Mouse (Mus musculus) ES-E14 (cell line): ENCODE measurements around the gene Nfe2l1. TPM values are rescaled to one million over a fixed set of nuclear protein-coding genes. Genes with fewer than 3 reads are reported as not detected.

ENCODE experiments used
- DNase-seq: peaks from one replicate; pipeline ENCODE4 v3.0.0-alpha.2; 2013; ENCODE audit warnings: low read depth, low spot score
- H3K27ac ChIP-seq: 2 replicates; pipeline ENCODE4 v1.5.1; 2012; ENCODE audit warnings: low read depth, mild to moderate bottlenecking, low read length, moderate library complexity, mixed read lengths; ENCODE audit not compliant: poor library complexity, insufficient read depth, severe bottlenecking
- H3K36me3 ChIP-seq: 2 replicates; pipeline ENCODE4 v1.6.1; 2012; ENCODE audit warnings: mild to moderate bottlenecking, low read length, moderate library complexity, mixed read lengths; ENCODE audit not compliant: control insufficient read depth, poor library complexity, insufficient read depth, severe bottlenecking
- H3K4me1 ChIP-seq, 2 experiments: fragments of 150-350 bp in 1 of 2; sonication (generic) in 1 of 2; 2 replicates each; pipeline ENCODE4 v1.6.1; 2012; ENCODE audit warnings: low read length in 2 of 2, mild to moderate bottlenecking in 1 of 2, mixed read lengths in 1 of 2; ENCODE audit not compliant: control insufficient read depth in 2 of 2, insufficient read depth in 2 of 2, poor library complexity in 1 of 2
- H3K4me3 ChIP-seq, 2 experiments: fragments of 150-350 bp in 1 of 2; sonication (generic) in 1 of 2; 2 replicates each; pipeline ENCODE4 v1.5.1; 2012; ENCODE audit warnings: low read length in 2 of 2, low read depth in 1 of 2, mild to moderate bottlenecking in 1 of 2, mixed read lengths in 1 of 2; ENCODE audit not compliant: insufficient read depth in 1 of 2, poor library complexity in 1 of 2, severe bottlenecking in 1 of 2
- H3K9ac ChIP-seq: 2 replicates; pipeline ENCODE4 v1.6.1; 2012; ENCODE audit warnings: low read depth, mild to moderate bottlenecking, low read length, mixed read lengths; ENCODE audit not compliant: poor library complexity, insufficient read depth, severe bottlenecking
- H3K9me3 ChIP-seq: fragments of 150-350 bp; sonication (generic); 2 replicates; pipeline ENCODE4 v1.6.1; 2012; ENCODE audit warnings: low read depth, mild to moderate bottlenecking, low read length; ENCODE audit not compliant: control insufficient read depth, insufficient read depth
- CHD2 ChIP-seq: IDR thresholded peaks from 2 replicates; pipeline ENCODE4 v1.6.1; 2014; ENCODE audit warnings: mild to moderate bottlenecking, low read depth, low read length, inconsistent platforms
- HCFC1 ChIP-seq: IDR thresholded peaks from 2 replicates; pipeline ENCODE4 v1.6.1; 2012; ENCODE audit warnings: low read length, inconsistent platforms, borderline replicate concordance; ENCODE audit not compliant: insufficient read depth
- MAFK ChIP-seq: IDR thresholded peaks from 2 replicates; pipeline ENCODE4 v1.6.1; 2014; ENCODE audit warnings: mild to moderate bottlenecking, low read depth, low read length, inconsistent platforms; ENCODE audit not compliant: insufficient read depth
- ZC3H11A ChIP-seq: IDR thresholded peaks from 2 replicates; pipeline ENCODE4 v1.6.1; 2012; ENCODE audit warnings: low read depth, mild to moderate bottlenecking, inconsistent platforms, low read length, borderline replicate concordance
- ZNF384 ChIP-seq: IDR thresholded peaks from 2 replicates; pipeline ENCODE4 v1.6.1; 2012; ENCODE audit warnings: low read depth, low read length, inconsistent platforms
- in situ Hi-C, 2 experiments: fragments of 600-800 bp; cut with MboI; formaldehyde crosslinking; loops; one replicate each; pipeline ENCODE4 v1.15.1; 2025; ENCODE audit warnings: low sequenced_read_pairs in 2 of 2, inconsistent platforms in 1 of 2; ENCODE audit not compliant: unreplicated experiment in 2 of 2
- total RNA-seq: library from RNA; depleted of rRNA; stranded (reverse); fragments of 300-350 nt; gene quantifications from 2 replicates; pipeline ENCODE4 v1.2.3, GENCODE M21; 2012; rRNA removed

The Nfe2l1 gene
- total RNA-seq, 1 experiment = 166 TPM

DNA sequence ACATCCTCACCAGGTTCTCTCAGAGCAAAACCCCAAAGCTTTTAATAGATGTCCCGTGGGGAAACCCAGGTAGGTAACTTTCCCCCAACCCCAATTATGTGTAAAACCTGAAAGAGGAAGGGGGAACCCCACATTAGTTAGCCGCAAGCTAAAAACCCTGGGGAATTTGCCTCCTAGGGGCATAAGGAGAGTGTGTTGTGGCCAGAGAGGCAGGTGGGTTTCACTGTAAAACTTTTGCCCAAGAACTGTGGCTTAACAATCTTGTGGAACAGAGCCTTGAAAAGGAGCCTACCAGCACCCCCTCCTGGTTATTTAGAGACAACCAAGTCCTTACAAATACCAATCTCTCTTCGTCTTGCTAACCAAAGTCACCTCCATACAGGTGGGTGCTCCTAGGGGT, 55.2 kb downstream of the Nfe2l1 start:
- Histone ChIP-seq H3K4me3 (no peak overlapping the region), H3K36me3 (peaks cover 28% of the 10 kb centered on the region), H3K9me3 (no peaks in the 10 kb centered on the region), H3K27ac (no peak overlapping the region), H3K4me1 (peaks cover 0 to 8% of the 10 kb centered on the region in 2 experiments; a peak in 1 of 4 replicates), H3K9ac (no peak overlapping the region)
- in situ Hi-C loops = no loop called here
- TF ChIP-seq HCFC1 (no peak), ZNF384 (no peak), ZC3H11A (no peak), CHD2 (no peak), MAFK (no peak)
- DNase-seq = no peak

DNA sequence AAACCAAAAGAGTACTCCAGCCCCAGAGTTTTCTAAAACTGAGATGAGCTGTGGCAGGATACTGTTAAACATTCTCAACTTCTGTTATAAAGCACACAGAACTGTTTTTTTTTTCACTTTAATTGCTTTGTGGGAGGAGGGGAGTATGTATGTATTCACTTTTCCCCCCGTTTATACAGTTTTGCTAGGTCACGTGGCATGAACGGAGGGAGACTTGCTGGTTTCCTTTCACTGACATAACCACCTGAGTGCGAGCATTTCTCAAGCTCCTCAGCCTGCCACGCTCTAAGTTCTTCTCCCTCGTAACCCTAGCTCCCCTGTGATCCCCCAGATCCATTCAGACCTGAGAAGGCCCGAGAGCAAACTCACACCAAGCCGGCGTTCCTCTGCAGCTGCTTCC, 57.4 kb downstream of the Nfe2l1 start:
- DNase-seq = no peak
- no peak overlapping the region; the same call in 1 of the 2 replicates for H3K27ac ChIP-seq
- H3K9ac ChIP-seq = peak overlapping the region; percentile 62
- no peaks in the 10 kb centered on the region for H3K9me3 ChIP-seq
- no peak for TF ChIP-seq ZNF384
- peak overlapping the region in 1 of 2 experiments; percentile 39; a peak in 2 of 4 replicates for H3K4me3 ChIP-seq
- H3K36me3 ChIP-seq = peaks cover 39% of the 10 kb centered on the region
- in situ Hi-C loops = no loop called here
- peaks cover 0 to 11% of the 10 kb centered on the region in 2 experiments; a peak in 1 of 4 replicates for H3K4me1 ChIP-seq

DNA sequence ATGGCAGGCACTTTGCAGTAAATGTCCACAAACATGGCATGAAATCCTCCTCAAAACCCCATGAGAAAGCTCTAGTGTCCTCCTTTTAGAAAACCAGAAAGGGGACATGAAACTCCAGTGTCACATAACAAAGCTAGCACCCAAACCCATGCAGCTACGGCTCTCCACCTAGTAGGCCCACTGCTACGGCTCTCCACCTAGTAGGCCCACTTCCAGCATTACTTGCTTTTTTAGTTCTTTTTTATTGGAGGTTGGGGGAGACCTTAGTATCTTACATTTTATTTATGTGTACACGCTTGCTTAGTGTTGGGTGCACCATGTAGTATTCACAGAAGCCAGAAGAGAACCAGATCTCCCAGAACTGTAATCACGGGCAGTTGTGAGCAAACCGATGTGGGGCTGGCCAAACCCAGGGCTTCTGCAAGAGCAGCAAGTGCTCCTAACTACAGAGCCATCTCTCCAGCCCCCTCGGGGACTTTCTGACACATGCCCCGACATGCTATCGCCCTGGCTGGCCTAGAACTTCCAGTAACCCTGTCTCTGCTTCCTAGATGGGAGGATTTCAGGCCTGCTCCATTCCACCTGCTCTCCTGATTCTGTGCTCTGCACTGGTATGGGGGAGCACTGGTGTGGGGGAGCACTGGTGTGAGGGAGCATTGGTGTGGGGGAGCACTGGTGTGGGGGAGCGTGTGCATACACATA, 58.3 kb downstream of the Nfe2l1 start:
- TF ChIP-seq MAFK = no peak
- no peak for TF ChIP-seq HCFC1
- TF ChIP-seq ZNF384 = no peak
- TF ChIP-seq CHD2 = no peak
- no peak for TF ChIP-seq ZC3H11A
- no peak overlapping the region for H3K4me3 ChIP-seq
- DNase-seq = no peak
- H3K4me1 ChIP-seq = peaks cover 0 to 15% of the 10 kb centered on the region in 2 experiments; a peak in 1 of 4 replicates
- H3K27ac ChIP-seq = peak overlapping the region; percentile 32; the same call in 1 of the 2 replicates
- in situ Hi-C loops = no loop called here
- H3K9me3 ChIP-seq = no peaks in the 10 kb centered on the region
- H3K36me3 ChIP-seq = peaks cover 39% of the 10 kb centered on the region
- peak overlapping the region; percentile 57; the same call in 1 of the 2 replicates for H3K9ac ChIP-seq

DNA sequence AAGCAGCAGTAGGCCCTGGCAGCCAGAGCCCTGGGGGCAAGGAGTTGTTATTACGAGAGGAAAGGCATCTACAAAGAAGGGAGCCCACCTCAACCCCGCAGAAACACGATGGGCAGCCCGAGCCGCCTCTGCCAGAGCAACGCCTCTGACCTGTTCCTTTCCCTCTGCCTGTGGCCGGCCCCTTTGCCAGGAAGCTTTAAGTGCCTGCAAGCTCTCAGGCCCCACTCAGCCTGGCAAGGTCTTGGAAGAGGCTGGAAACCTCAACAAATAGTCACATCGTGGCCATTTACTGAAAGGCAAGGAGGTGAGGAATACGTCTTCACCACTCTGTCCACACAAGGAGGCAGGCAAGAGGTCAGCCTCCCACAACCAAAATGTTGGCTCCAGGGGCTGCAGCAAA, 61.5 kb downstream of the Nfe2l1 start:
- no peak overlapping the region for H3K27ac ChIP-seq
- in situ Hi-C loops = no loop called here
- TF ChIP-seq MAFK = no peak
- TF ChIP-seq HCFC1 = no peak
- TF ChIP-seq CHD2 = no peak
- TF ChIP-seq ZC3H11A = no peak
- TF ChIP-seq ZNF384 = no peak
- H3K4me1 ChIP-seq = peaks cover 0 to 19% of the 10 kb centered on the region in 2 experiments; a peak in 1 of 4 replicates
- peaks cover 34% of the 10 kb centered on the region for H3K36me3 ChIP-seq
- no peak for DNase-seq
- no peak overlapping the region for H3K9ac ChIP-seq
- H3K9me3 ChIP-seq = no peaks in the 10 kb centered on the region
- peak overlapping the region in 1 of 2 experiments; percentile 13; a peak in 1 of 4 replicates for H3K4me3 ChIP-seq

Other genes with a start within 250 kb of the Nfe2l1 start
- 55.6 and 57.6 TPM in 2 replicates for gene Snx11, start 52.4 kb downstream of the Nfe2l1 start, total RNA-seq
- 112 and 153 TPM in 2 replicates for gene Cbx1, start 40.8 kb downstream of the Nfe2l1 start, total RNA-seq
- gene Copz2, start 19.9 kb upstream of the Nfe2l1 start, total RNA-seq = 2.5 and 5.5 TPM in 2 replicates
- gene Cdk5rap3, start 86.5 kb upstream of the Nfe2l1 start, total RNA-seq = 87.5 and 134 TPM in 2 replicates
- 0.67 and 1.2 TPM in 2 replicates for gene Prr15l, start 98.1 kb upstream of the Nfe2l1 start, total RNA-seq
- gene Pnpo, start 114.0 kb upstream of the Nfe2l1 start, total RNA-seq = 24.0 and 27.7 TPM in 2 replicates
- 4.5 and 5.4 TPM in 2 replicates for gene Sp2, start 153.0 kb upstream of the Nfe2l1 start, total RNA-seq
- 3.2 and 5.0 TPM in 2 replicates for gene Sp6, start 183.4 kb upstream of the Nfe2l1 start, total RNA-seq
- gene Scrn2, start 200.0 kb upstream of the Nfe2l1 start, total RNA-seq = 16.5 and 22.2 TPM in 2 replicates
- gene Lrrc46, start 211.4 kb upstream of the Nfe2l1 start, total RNA-seq = 0.42 and 0.54 TPM in 2 replicates
- 55.3 and 70.3 TPM in 2 replicates for gene Mrpl10, start 211.6 kb upstream of the Nfe2l1 start, total RNA-seq
- 6.6 and 7.2 TPM in 2 replicates for gene Osbpl7, start 220.7 kb upstream of the Nfe2l1 start, total RNA-seq